Mouse (Mus musculus) CD4-positive naive resting alpha-beta T cell, adult 57 days (primary cell): ENCODE results near the gene Krtap4-6. TPM values are rescaled to one million over a fixed set of nuclear protein-coding genes. Genes with fewer than 3 reads are reported as not detected.

Source experiments
- total RNA-seq: library from RNA; stranded (reverse); gene quantifications from one replicate; pipeline ENCODE4 v1.2.4, GENCODE M21; 2023

The Krtap4-6 gene
- not detected for total RNA-seq

DNA sequence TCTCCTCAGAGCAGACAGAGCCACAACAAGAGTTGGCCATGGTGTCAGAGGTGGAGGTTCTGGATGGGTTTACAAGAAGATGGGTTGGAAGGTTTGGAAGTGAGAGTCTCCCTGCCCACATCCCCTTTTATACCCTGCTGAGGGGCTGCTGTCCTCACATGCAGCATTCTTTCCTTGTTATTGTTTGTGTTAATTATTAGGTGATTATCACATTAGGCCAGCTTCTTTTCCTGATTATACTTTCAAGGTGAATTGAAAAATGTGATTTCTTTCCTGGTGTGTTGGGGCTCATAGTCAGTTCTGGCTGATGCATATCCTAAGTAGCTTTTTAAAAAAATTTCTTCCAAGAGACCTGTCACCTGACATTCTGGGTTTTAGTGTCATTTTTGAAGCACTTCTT lies at the start of gene Krtap4-6:
Krtap4-6 (minus strand) TSS at position 101 of the 400 bp plus-strand sequence.

DNA sequence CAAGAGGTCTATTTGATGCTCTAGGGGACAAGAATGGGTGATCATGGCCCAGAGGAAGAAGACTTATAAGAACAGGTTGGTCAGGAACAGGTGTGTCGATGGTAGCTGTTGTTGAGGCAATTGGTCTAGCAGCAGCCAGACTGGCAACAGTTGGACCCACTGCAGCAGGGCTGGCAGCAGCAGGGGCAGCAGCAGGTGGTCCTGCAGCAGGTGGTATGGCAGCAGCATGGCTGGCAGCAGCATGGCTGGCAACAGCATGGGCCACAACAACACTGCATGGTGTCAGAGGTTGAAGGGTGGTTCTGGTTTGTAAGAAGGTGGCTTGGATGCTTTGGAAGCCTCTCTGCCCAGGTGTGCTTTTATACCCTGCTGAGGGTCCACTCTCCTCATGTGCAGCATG lies 24.7 kb upstream of the Krtap4-6 start, which contains the start of gene Gm14190:
Gm14190 (minus strand) TSS at position 278 of the 400 bp plus-strand sequence.

DNA sequence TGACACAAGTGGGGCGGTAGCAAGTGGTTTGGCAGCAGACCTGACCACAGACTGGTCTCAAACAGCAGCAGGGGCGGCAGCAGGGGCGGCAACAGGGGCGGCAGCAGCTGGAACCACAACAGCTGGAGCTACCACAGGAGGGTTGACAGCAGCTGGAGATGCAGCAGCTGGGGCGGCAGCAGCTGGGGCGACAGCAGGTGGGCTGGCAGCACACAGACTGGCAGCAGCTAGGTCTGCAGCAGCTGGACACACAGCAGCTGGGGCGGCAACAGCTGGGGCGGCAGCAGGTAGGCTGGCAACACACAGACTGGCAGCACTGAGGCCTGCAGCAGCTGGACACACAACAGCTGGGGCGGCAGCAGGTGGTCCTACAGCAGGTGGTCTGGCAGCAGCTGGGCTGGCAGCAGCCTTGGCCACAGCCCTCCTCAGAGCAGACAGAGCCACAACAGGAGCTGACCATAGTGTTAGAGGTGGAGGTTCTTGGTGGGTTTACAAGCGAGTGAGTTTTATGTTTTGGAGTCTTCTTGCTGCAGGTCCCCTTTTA lies 7.2 kb downstream of the Krtap4-6 start, which contains the start of gene Gm11563:
Gm11563 (minus strand) TSS at position 494 of the 544 bp plus-strand sequence.

DNA sequence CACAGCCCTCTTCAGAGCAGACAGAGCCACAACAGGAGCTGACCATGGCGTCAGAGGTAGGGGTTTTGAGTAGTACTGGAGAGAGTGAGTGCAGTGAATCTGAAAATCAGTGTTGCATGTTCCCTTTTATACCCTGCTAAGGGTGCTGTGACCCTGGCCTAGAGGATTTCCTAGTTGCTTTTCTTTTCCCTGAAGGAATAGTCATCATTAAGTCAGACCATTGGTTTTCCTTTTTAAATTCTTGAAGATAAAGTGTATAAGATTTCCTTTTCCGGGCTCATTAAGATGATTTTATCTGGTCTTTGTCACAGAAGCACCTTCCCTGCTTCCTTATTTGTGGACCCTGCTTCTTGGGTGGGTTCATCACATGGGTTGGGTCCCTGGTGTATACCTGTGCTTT lies 15.6 kb downstream of the Krtap4-6 start, which contains the start of gene Gm11555:
Gm11555 (minus strand) TSS at position 101 of the 400 bp plus-strand sequence.

DNA sequence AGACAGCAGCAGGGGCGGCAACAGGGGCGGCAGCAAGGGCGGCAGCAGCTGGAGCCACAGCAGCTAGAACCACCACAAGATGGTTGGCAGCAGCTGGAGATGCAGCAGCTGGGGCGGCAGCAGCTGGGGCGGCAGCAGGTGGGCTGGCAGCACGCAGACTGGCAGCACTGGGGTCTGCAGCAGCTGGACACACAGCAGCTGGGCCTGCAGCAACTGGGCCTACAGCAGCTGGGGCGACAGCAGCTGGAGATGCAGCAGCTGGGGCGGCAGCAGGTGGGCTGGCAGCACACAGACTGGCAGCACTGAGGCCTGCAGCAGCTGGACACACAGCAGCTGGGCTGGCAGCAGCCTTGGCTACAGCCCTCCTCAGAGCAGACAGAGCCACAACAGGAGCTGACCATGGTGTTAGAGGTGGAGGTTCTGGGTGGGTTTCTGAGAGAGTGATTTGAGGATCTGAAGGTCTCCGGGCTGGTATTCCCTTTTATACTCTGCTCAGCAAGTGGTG lies 22.1 kb downstream of the Krtap4-6 start, which contains the start of gene Krtap4-7:
Krtap4-7 (minus strand) TSS at position 455 of the 505 bp plus-strand sequence.

DNA sequence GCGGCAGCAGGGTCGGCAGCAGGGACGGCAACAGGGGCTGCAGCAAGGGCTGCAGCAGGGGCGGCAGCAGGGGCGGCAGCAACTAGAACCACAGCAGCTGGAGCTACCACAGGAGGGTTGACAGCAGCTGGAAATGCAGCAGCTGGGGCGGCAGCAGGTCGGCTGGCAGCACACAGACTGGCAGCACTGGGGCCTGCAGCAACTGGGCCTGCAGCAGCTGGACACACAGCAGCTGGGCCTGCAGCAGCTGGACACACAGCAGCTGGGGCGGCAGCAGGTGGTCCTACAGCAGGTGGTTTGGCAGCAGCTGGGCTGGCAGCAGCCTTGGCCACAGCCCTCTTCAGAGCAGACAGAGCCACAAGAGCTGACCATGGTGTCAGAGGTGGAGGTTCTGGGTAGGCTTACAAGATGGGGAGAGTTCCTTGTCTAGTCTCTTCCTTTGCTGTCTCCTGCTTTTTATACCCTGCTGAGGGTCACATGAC lies 31.1 kb downstream of the Krtap4-6 start, which contains the start of gene Krtap4-2:
Krtap4-2 (minus strand) TSS at position 432 of the 482 bp plus-strand sequence.

DNA sequence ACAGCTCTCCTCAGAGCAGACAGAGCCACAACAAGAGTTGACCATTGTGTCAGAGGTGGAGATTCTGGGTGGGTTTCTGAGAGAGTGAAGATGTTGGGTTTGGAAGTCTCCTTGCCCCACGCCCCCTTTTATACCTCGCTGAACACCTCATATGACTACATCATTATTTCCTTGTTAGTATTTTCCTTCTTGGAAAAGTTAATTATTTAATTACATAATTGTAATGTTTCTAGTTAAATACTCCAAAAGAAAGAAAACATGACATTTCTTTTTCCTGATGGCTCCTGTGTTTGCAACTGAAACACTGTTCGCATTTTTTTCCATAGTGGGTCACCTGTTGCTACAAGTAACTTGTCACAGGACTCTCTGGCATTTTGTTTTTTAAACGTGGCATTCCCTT lies 37.6 kb downstream of the Krtap4-6 start, which contains the start of gene Krtap4-1:
Krtap4-1 (minus strand) TSS at position 101 of the 400 bp plus-strand sequence.

DNA sequence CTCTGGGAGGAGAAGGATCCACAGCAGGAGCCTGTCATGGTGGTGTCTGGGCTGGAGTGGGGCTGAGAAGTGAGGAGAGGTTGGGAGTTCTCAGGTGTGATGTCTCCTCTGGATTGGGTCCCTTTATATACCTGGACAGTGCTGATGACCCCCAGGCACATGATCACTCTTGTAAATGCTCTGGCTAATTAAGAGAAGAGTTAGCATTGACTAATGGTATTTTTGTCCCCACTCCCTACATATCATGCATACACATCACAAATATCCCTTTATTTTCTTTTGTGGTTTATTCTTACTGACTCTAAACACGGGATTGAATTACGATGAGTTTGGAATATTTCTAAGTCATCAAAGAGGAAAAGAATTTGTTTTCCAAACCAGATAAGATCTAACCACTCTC lies 45.4 kb downstream of the Krtap4-6 start, which contains the start of gene Gm11562:
Gm11562 (minus strand) TSS at position 101 of the 400 bp plus-strand sequence.

Other genes starting within 250 kb of the Krtap4-6 start
- not detected for gene Krt12, start 243.7 kb downstream of the Krtap4-6 start, total RNA-seq
- gene Krt20, start 227.8 kb downstream of the Krtap4-6 start, total RNA-seq, result not detected
- not detected for gene Krt23, start 172.8 kb downstream of the Krtap4-6 start, total RNA-seq
- gene Krt39, start 144.6 kb downstream of the Krtap4-6 start, total RNA-seq, result not detected
- gene Krt40, start 122.8 kb downstream of the Krtap4-6 start, total RNA-seq, result not detected
- not detected for gene Krtap3-3, start 115.1 kb downstream of the Krtap4-6 start, total RNA-seq
- gene Krtap3-2, start 109.1 kb downstream of the Krtap4-6 start, total RNA-seq, result not detected
- gene Gm11939, start 106.5 kb downstream of the Krtap4-6 start, total RNA-seq, result not detected
- not detected for gene Krtap3-1, start 99.3 kb downstream of the Krtap4-6 start, total RNA-seq
- not detected for gene Krtap1-5, start 84.9 kb downstream of the Krtap4-6 start, total RNA-seq
- gene Krtap1-4, start 82.3 kb downstream of the Krtap4-6 start, total RNA-seq, result not detected
- gene Krtap1-3, start 74.6 kb downstream of the Krtap4-6 start, total RNA-seq, result not detected
- gene Krtap9-3, start 67.9 kb downstream of the Krtap4-6 start, total RNA-seq, result not detected
- gene Gm11938, start 62.7 kb downstream of the Krtap4-6 start, total RNA-seq, result not detected
- gene Gm11937, start 55.8 kb downstream of the Krtap4-6 start, total RNA-seq, result not detected
- gene Krtap2-4, start 51.1 kb downstream of the Krtap4-6 start, total RNA-seq, result not detected
- gene Gm11562, start 45.5 kb downstream of the Krtap4-6 start, total RNA-seq, result not detected
- gene Krtap4-1, start 37.7 kb downstream of the Krtap4-6 start, total RNA-seq, result not detected
- gene Krtap4-2, start 30.9 kb downstream of the Krtap4-6 start, total RNA-seq, result not detected
- not detected for gene Krtap4-7, start 21.9 kb downstream of the Krtap4-6 start, total RNA-seq
- gene Gm11555, start 15.7 kb downstream of the Krtap4-6 start, total RNA-seq, result not detected
- gene Gm11563, start 7.0 kb downstream of the Krtap4-6 start, total RNA-seq, result not detected
- not detected for gene Gm14190, start 24.8 kb upstream of the Krtap4-6 start, total RNA-seq
- gene Gm14180, start 68.3 kb upstream of the Krtap4-6 start, total RNA-seq, result not detected
- not detected for gene Gm11595, start 107.0 kb upstream of the Krtap4-6 start, total RNA-seq
- gene Krtap4-8, start 114.7 kb upstream of the Krtap4-6 start, total RNA-seq, result not detected
- gene Krtap4-9, start 119.2 kb upstream of the Krtap4-6 start, total RNA-seq, result not detected
- gene Gm11596, start 127.5 kb upstream of the Krtap4-6 start, total RNA-seq, result not detected
- gene Gm11569, start 133.0 kb upstream of the Krtap4-6 start, total RNA-seq, result not detected
- gene Gm11554, start 138.5 kb upstream of the Krtap4-6 start, total RNA-seq, result not detected
- not detected for gene Krtap4-13, start 143.9 kb upstream of the Krtap4-6 start, total RNA-seq
- not detected for gene Gm11564, start 149.7 kb upstream of the Krtap4-6 start, total RNA-seq
- gene 2300003K06Rik, start 172.1 kb upstream of the Krtap4-6 start, total RNA-seq, result not detected
- not detected for gene Krtap4-16, start 185.6 kb upstream of the Krtap4-6 start, total RNA-seq
- not detected for gene Gm11568, start 192.0 kb upstream of the Krtap4-6 start, total RNA-seq
- not detected for gene Gm11559, start 198.5 kb upstream of the Krtap4-6 start, total RNA-seq
- not detected for gene Krtap9-1, start 207.4 kb upstream of the Krtap4-6 start, total RNA-seq
- gene Gm11567, start 213.2 kb upstream of the Krtap4-6 start, total RNA-seq, result not detected
- not detected for gene Krtap31-1, start 242.0 kb upstream of the Krtap4-6 start, total RNA-seq
- gene Gm11565, start 248.8 kb upstream of the Krtap4-6 start, total RNA-seq, result not detected